Mouse (Mus musculus): ENCODE data around the gene Gm16430.
"Not testable (repeated sequence)": the region's sequence is repeated elsewhere in the genome, so short reads cannot be mapped to it uniquely, and the experiment has no call there.

The Gm16430 gene

DNA sequence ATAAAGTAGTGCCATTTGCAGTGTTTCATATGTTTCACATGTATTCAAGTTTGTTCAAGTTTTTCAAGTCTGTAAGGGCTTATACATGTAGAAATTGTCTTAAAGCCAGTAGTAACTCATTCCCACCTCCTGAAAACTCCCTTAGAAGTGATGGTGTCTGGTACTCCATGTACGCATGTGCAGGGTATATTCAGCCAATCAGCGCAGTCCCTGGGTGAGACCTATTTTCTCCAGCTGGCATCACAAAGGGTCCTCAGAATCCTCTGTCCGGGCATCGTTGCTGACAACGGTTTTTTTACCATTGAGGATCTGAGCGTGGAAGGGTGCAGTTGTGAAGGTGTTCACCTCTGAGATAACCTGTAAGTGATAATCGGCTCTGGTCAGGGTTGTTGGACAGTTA, at the start of gene Gm16430:
Gene Gm16430, plus strand, starts transcription at position 301 of the 400 bp plus-strand sequence.
- not testable (repeated sequence) for DNase-seq
